Mouse (Mus musculus) spleen, embryonic (tissue): ENCODE results near the gene Sytl1.

ENCODE experiments used
- CTCF ChIA-PET: fragments of 350-600 bp; sonication (Branson Sonifier 250); formaldehyde crosslinking; loops from one replicate; lab custom pipeline; 2022; lab: Charles Lee

The Sytl1 gene

DNA sequence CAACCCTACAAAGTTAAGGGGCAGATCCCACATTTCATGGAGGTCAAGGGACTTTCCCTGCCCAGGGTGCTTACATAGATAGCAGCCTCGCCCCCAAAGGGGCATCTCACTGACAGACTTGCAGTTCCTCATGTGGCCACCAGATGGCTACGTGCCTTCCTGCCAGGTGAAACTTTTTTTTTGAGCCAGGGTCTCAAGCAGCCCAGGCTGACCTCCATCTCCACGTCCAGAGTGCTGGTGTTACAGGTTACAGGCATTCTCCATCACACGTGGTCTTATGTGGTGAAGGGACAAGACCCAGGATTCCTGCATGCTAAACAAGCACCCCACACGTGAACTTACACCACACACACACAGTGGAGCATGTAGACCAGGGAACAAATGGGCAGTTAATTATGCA lies 45.3 kb downstream of the Sytl1 start:
- CTCF ChIA-PET: interaction anchor here (0.7 to 0.9 kb wide), 3 partner anchors 74 to 161 kb away, joined by 3 to 4 read pairs (median 3); no protein-coding TSS in a partner anchor

DNA sequence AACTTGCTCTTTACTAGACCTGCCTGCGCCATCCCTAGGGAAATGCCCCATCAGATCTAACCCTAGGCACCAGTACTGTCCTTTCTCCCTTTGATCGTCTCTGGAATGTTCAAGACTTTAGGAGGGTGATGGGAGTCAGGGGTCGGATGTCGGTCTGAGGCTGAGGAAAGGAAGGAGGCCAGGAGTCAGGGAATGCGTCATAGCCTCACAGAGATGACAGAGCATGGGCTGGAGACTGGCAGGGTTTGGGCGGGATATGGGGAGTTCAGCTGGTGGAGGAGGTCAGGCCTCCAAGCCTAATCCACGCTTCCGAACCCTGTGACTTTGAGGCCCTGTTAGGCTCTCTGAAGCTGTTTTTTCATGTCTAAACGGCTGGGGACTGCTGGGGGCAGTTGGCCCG lies 49.3 kb downstream of the Sytl1 start:
- CTCF ChIA-PET: interaction anchor here (0.5 to 0.9 kb wide), 2 partner anchors 12 to 302 kb away, joined by 3 read pairs; no protein-coding TSS in a partner anchor

DNA sequence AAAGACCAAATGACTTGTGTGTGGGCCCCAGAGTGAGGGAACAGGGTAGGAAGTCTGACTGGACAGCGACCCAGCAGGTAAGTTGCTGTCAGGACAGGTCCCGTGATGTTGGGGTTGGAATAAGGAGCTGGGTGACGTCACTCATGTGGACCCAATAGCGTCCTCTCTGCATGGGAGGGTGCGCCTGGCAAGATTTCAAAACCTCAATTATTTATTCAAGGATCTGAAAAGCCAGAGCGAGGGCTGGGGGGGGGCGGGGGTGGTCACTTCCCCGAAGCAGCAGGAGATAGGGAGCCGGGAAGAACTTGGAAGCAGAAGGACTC lies 49.7 kb downstream of the Sytl1 start:
- CTCF ChIA-PET: interaction anchor here (0.6 to 0.9 kb wide), 2 partner anchors 12 to 17 kb away, joined by 3 to 5 read pairs; no protein-coding TSS in a partner anchor

DNA sequence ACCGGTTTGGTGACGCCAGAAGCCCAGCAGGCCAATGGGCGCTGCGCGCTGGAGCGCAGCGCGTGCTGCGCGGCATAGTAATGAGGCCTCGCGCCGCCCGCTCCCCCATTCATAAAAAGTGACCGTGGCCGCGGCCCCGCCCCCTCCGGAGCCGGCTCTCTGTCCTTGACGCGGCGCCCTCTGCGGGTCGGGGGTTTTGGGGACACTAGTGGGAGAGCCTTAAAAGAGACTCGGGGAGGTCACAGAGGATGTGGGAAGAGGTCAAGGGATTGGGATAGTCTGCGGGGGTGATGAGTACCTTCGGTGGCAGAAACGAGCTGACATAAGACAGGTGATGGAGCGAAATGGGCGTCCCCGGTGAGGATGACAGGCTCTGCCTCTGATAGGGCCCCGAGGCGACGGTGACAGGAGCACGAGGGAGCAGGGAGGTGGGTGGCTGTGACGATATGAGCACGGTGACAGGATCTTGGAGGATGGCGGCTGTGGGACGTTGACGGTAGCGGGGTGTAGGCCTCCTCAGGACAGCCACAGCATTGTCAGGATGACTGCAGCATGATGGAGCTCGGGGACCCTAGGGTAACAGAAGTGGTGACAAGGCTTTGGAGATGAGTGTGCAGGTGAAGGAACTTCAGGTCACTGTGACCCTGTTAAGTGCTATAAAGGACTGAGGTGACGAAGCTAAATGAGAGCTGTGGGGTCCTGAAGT lies 50.2 kb downstream of the Sytl1 start:
- CTCF ChIA-PET: interaction anchor here (0.6 kb wide), 1 partner anchor 16 kb away, joined by 5 read pairs; no protein-coding TSS in a partner anchor

DNA sequence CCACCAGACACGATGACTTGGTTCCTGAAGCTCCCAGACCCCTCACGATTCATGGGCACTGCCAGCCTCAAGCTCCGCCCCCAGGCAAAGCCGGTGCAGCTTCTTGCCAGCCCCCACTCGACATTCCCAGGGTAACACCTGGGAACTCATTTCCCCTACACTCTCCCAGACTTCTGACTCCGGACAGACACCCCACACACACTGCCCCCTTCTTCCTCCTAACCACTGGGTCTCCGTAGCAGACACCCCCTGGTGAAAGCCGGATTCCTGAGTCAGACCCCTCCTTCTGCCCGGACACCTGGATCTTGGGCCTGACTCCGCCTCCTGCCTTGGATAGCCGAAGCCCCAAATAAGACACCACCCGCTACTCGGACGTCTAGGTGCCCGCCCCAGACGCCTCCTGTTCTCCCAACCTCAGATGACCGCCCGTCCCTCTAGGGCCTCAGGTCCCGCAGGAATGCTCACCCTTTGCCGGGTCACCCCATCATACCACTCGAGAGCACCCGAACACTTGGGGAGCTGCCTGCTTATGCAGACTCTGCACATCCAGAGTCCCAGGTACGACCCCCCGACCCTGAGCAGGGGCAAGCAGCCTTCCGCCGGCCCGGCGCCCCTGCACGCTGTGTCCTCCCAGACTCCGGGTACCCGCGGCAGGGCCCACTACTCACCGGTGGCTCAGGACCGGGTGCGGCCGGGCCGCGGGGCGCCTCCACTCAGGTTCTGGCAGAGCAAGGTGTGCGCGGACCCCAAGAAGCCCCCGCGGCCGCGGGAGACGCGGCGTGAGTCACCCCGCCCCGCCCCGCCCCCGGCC lies 51.0 kb downstream of the Sytl1 start, which contains the start of the genes Cd164l2 and Gpr3:
TSS of gene Cd164l2 (plus strand) at position 381 of the 811 bp plus-strand sequence.
TSS of gene Gpr3 (minus strand) at position 786 of the 811 bp plus-strand sequence.
- CTCF ChIA-PET: no interaction called here

DNA sequence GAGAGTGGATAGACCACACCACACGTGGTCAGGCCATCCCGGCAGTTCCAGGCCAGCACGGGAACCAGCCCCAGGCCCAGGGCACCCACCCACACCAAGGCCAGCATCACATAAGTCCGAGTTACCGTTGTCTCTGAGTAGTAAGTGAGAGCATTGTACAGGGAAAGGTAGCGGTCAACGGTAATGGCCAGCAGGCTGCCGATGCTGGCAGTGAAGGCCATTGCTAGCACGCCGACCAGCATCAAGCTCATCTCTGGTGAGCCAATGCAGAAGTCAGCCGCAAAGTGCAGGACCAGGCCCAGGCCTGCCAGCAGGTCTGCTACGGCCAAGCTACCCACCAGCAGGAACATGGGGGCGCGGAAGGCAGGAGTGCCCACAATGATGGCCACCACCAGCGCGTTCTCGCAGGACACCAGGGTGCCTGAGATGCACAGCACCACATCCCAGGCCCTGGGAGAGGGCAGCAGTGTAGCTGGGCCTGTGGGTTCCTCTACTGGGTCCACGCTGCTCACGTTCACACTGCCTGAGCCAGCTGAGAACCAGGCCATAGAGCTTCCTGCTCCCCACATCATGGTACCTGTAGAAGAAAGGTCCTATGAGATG lies 52.0 kb downstream of the Sytl1 start:
- CTCF ChIA-PET: interaction anchor here (0.6 kb wide), 1 partner anchor 23 kb away, joined by 3 read pairs; no protein-coding TSS in a partner anchor

DNA sequence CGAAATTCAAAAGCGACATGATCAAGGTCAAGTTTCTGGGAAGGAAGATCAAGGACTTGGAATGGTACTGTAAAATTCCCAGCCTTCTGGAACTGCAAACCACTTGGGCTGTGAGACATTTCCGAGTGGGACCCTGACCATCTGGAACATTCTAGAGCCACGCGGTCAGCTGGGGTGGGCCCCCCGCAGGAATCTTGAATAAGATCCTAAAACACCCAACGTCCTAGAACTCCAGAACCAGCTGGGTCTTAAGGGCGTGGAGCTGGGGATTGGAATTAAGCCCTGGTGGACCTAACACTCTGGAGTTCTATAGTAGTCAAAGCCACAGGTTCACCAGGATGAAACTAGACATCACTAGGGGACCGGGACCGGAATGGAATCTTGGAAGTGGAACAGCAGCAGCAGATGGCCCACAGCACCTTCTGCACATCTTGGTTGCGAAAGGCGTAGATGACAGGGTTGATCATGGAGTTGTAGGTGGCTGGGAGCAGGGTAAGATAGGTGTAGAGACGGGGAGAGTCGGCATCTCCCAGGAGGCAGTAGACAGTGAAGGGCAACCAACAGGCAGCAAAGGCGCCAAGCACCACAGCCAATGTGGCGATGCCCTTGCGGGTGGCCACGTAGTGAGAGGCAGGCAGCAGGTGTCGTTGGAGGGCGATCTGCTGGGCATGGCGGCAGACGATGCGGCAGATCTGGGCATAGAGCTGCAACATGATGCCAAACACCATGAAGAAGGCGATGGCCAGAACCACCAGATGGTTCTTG lies 52.7 kb downstream of the Sytl1 start:
- CTCF ChIA-PET: interaction anchor here (0.6 to 1.0 kb wide), 5 partner anchors 24 to 201 kb away, joined by 3 to 4 read pairs (median 3); no protein-coding TSS in a partner anchor

DNA sequence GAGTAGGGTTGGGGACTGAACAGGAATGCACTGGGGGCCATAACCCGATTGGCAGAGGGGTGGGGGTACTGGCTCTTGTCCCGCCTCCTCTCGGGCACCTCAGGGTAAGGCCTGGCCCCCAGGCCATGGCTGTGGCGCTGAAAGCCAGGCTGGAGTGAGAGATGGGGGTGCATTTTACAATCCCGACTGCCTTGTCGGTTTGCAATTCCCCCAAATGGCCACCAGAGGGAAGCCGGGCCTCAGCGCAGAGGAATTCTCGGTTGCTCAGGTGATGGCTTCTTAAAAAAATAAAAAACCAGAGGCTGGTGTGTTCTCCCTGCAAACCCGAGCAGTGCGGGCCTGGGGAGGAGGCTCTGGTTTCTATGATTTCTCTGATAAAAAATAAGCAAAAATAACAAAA lies 53.5 kb downstream of the Sytl1 start:
- CTCF ChIA-PET: interaction anchor here (0.7 to 1.5 kb wide), 3 partner anchors 32 to 200 kb away, joined by 3 to 4 read pairs (median 4); partner anchors contain the start of gene Map3k6

DNA sequence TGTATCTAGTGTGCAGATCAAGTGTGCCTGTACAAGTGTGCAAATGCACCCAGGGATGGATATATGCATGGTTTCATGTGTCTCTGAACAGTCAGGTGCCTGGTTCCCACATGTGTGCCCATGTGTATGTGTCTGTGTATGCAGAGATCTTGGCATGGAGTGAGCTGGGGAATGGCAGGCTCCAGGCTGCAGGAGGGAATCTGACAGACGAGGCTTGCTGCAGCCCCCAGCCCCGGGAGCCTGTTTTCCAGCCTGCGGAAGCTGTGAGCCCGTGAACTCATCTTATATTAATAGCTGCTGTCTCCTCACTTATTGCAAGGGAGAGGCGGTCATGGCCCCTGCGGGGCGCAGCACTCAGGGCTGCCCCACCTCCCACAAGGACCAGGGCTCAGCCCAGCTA lies 58.5 kb downstream of the Sytl1 start:
- CTCF ChIA-PET: interaction anchor here (0.6 kb wide), 1 partner anchor 52 kb away, joined by 3 read pairs; no protein-coding TSS in a partner anchor

DNA sequence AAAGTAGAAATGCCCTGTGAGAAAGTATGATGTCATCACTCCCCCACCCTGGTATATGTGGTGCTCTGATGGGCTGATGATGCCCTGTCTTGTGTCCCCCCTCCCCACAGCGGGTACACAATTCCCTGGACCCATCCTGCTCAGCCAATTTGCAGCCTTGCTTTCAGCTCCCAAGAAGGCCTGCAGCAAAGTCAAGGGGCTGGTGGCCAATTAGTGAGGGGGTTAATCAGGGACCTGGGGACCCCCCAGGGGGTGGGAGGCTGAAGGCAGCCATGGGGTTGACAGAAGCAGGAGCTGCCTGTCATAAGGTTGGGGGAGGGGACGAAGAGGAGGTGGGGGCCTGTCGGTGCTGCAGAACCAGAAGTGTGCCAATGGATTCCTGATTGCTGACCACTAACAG lies 59.3 kb downstream of the Sytl1 start:
- CTCF ChIA-PET: interaction anchor here (0.6 to 0.8 kb wide), 2 partner anchors 254 to 591 kb away, joined by 3 to 16 read pairs; no protein-coding TSS in a partner anchor
